Mouse (Mus musculus): ENCODE results near the gene Specc1.
"Not testable (repeated sequence)": the region's sequence is repeated elsewhere in the genome, so short reads cannot be mapped to it uniquely, and the experiment has no call there.

DNA sequence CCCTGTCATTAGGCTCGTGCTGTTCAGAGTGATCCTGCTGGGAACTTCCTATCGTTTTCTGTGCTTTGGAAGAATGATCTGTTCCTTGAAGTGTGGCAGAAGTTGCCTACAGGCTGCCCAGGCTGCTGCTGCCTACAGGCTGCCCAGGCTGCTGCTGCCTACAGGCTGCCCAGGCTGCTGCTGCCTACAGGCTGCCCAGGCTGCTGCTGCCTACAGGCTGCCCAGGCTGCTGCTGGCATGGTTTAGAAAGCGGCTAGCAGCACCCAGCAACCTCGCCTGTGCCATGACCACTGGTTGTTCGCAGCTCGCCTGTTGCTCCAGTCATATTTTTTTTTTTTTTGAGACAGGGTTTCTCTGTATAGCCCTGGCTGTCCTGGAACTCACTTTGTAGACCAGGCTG lies 2.1 kb downstream of the Specc1 start:
- TF ChIP-seq ZNF384 (IDR thresholded peaks at IDR 0.05; ENCODE audit: low read depth, low read length); HCFC1 (IDR thresholded peaks at IDR 0.05; ENCODE audit: borderline replicate concordance, insufficient read depth, low read length); ZC3H11A (IDR thresholded peaks at IDR 0.05; ENCODE audit: borderline replicate concordance, low read depth, low read length); CHD2 (IDR thresholded peaks at IDR 0.05; ENCODE audit: low read depth, low read length): not testable (repeated sequence)
